Mouse (Mus musculus) kidney, postnatal 10 days (tissue): ENCODE results near the gene Plekhj1.
"Not testable (repeated sequence)": the region's sequence is repeated elsewhere in the genome, so short reads cannot be mapped to it uniquely, and the experiment has no call there.

Experiments used
- DNase-seq: peaks from one replicate; pipeline ENCODE4 v3.0.0; 2021; ENCODE audit warnings: mixed read lengths

The Plekhj1 gene

GRCm38 (mm10) chr10:80798150-80799006 lies at the start of gene Plekhj1, which contains the start of gene Sf3a2:
Gene Plekhj1 (minus strand): TSS chr10:80798626.
Gene Sf3a2 (plus strand): TSS chr10:80798198.
- DNase-seq = peak; percentile 97

DNA sequence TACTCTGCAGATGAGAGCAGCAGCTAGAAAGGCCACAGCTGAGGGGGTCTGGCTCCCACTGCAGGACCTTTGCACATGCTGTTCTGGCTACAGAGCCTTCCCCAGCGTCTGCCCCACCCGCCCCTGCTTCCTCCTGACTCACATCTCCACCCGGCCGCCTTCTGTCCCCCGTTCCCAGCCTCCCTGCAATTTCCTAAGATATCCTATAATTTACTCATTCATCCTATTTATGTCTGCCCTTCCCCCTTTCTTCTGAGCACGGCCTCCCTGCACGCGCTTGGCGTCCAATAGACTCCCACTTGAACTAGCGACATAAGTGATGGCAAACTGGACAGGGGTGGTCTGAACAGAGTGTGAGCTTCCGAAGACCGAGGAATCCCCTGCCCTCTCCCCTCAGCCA lies 47.3 kb upstream of the Plekhj1 start:
- no peak for DNase-seq

DNA sequence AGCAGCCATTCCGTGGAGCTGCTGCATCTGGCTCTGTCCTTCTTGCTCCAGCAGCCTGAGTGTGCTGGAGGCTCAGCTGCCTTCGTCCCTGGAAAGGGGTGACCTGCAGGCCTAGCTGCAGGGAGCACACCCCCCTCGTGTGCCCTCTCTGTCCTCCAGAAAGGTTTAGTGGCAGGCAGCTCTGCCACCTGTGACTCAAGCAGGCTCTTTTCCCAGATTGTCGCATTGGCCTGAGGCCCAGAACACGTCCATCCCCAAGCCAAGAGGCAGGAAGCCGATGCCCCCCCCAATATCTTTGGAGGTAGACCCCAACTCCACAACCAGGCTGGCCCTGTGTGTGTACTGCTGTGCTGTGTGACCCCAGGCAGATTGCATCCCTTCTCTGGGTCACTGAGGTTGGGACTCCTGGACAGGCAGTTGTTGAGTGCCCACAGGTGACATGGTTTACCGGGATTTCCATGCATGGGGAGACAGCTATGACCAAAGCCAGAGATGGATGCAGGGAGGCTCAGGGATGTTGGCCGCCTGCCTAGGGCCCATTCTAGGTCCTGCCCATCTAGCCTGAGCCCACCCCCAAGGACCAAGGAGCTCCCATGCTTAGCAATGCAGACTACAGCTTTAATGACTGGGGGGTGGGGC lies 46.7 kb upstream of the Plekhj1 start:
- DNase-seq = no peak

- no peak for DNase-seq
Observed at GRCm38 (mm10) chr10:80843931-80844547, 45.6 kb upstream of the Plekhj1 start, which contains the start of gene Lingo3. Gene Lingo3 (minus strand): TSS chr10:80844039.

- DNase-seq = no peak
Observed at GRCm38 (mm10) chr10:80843087-80843930, 44.9 kb upstream of the Plekhj1 start.

GRCm38 (mm10) chr10:80842334-80842733 lies 43.9 kb upstream of the Plekhj1 start:
- DNase-seq = no peak

GRCm38 (mm10) chr10:80841685-80842084 lies 43.3 kb upstream of the Plekhj1 start:
- no peak for DNase-seq

- DNase-seq = no peak
Observed at GRCm38 (mm10) chr10:80839848-80840247, 41.4 kb upstream of the Plekhj1 start.

DNA sequence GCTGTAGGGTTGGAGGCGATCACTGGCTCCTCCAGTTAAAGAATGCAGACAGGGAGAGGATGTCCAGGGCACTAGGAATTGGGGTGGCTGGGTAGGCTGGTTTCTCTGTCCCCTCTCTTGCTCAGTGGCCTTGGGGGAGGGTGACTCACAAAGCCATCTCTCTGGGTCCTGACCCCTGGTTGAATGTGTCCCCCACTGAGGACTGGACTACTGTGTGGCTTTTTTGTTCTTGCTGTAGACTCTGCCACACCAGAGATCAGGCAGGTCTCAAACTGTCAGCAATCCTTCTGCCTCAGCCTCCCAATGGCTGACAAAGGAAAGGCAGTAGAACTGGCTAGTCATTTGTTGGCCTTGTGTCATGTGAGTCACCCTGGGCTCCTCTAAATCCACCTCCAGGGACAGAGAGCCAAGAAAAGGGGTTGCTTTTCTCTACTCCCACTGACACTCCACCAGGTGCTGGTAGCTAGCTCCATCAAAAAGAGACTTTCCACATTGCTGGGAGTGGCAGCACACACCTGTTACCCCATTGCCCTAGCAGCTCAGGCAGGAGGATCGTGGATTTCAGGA lies 40.0 kb upstream of the Plekhj1 start:
- DNase-seq = no peak

DNA sequence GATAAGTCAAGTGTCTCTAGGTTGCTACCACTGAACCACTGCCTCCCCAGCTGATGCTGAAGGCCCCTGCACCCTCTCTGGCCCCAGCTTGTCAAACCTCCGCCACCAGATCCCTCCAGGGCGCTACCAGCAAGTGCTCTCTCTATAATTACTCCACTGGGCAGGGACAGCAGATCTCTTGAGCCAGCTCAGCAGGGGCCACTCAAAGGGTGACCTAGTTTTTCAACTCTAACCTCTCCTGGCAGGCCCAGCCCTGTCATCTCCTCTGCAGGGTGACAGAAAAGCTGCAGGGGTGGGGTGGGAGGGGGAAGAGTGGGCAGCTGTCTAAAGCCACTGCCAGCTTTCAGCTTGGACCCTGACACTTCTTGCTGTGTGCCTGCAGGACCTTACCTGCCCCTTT lies 39.4 kb upstream of the Plekhj1 start:
- DNase-seq = no peak

DNA sequence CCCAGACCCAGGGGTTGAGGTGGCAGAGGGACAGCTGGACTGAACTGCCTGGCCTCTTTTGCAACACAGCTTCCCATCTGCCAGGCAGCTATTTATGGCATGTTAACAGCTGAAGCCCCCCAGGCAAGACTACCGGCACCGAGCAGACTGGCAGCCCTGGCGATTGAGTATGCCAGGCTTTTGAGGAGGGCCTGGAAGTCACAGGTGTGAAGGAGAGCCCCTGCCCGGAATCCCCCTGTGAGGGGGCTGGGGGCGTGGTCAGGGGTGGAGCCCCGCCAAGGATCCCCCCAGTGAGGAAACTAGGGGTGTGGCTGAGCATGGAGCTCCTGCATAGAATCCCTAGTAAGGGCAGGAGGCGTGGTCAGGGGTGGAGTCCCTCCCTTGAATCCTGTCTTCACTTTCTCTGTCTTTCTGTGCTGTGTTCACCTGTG lies 38.5 kb upstream of the Plekhj1 start:
- no peak for DNase-seq

GRCm38 (mm10) chr10:80835617-80836016 lies 37.2 kb upstream of the Plekhj1 start:
- no peak for DNase-seq

- DNase-seq = no peak
Observed at GRCm38 (mm10) chr10:80832818-80833217, 34.4 kb upstream of the Plekhj1 start.

DNA sequence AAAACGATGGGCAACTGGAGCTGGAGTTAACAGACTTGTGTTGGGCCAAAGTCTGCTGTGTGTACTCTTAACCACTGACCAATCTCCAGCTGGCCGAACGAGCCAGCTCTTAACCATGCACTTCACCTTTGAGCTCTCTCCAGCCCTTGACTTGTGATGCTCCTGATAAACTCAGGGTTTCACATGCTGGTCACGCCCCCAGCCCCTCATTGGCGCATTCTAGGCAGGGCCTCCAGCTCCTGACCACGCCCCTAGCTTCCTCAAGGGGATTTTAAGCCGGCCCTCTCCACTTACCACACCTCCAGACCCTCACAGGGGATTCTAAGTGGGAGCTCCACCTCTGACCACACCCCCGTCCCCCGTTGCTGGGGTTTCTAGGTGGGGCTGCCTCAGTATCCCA lies 32.7 kb upstream of the Plekhj1 start:
- peak; percentile 89 for DNase-seq

DNA sequence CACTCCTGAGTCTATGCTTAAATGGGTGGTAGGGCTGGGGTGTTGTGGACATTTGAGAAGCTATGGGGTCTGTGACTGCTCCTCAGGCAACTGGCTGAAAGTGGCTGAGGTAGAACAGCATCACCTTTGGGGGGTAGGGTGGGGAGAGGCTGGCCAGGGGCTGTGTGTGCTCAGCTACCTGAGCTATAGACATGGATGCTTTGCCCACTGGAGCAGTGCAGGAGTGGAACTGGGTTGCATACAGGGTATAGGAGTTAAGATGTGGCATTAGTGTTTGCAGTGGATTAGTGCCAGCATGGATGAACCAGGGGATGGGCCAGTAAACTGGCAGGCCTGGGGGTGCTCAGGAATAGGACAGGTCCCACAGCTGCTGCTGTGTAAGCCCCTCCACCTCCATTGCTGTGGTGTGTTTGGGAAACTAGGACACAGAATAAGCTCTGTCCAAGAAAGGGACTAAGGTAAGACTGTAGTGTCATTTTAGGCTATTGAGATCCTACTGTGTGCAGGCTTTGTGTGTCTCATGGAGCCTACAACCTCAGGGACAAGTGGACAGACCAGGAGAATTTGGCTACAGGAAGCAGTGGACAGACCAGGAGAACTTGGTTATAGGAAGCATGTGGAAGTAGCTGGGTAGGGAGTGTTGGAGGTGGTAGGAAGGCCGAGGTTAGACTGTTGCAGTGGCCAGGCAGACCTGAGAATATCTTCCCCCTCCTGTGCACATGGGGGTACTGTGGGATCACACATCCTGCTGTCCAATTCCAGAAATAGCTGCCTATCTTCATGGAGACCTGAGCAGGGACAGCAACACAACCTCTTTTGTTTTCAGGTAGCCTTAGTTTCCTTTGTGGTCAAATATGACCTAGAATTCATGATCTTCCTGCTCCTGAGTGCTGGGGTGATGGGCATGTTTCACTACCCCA lies 31.2 kb upstream of the Plekhj1 start:
- no peak for DNase-seq

- DNase-seq = not testable (repeated sequence)
Observed at GRCm38 (mm10) chr10:80828587-80828986, 30.2 kb upstream of the Plekhj1 start.

DNA sequence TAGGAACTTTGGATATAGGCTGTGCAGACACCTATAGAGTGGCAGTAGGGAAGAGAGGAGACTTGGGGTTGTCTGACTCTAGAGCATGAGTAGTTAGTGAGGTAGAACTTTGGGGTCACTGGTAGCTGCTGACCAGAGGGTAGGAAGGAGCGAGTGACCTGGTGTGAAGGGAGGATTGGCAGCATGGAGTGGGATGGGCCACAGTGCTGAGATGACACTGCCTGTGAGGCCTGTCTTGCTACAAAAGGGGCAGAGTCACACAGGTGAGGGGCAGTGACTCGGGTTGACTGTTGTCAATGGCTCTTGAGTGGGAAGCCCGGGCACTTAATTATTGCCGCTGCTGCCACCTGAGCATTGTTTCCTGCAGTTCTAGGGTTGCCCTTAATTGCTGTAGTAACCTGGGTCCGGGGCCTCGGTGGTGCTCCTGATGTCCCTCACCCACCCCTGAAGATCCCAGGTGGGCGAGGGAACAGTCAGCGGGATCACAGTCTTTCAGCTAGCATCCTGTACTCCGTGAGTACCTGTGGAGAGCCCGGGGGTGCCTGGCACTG lies 29.5 kb upstream of the Plekhj1 start:
- no peak for DNase-seq

GRCm38 (mm10) chr10:80827063-80827869 lies 28.8 kb upstream of the Plekhj1 start:
- DNase-seq = no peak

GRCm38 (mm10) chr10:80826151-80827062 lies 28.0 kb upstream of the Plekhj1 start, which contains the start of gene Oaz1:
Gene Oaz1 (plus strand): TSS chr10:80826656.
- DNase-seq = peak; percentile 99
